Mouse (Mus musculus) gastrocnemius, postnatal 10 days (tissue): ENCODE results near the gene Ucp2. TPM values are rescaled to one million over a fixed set of nuclear protein-coding genes. Genes with fewer than 3 reads are reported as not detected.
A peak's percentile ranks its signal among the peaks of the same experiment; 100 is the strongest.

Experiments
- DNase-seq: peaks from one replicate; pipeline ENCODE4 v3.0.0; 2021; ENCODE audit warnings: mixed read lengths
- total RNA-seq, 2 experiments: library from RNA; stranded (reverse); gene quantifications; 2 replicates each; pipeline ENCODE4 v1.2.3; 2021

Ucp2 gene
- total RNA-seq, 2 experiments from 2014 or later: 133 to 155 TPM

- DNase-seq: no peak
Measured at GRCm38 (mm10) chr7:100504740-100505487, 11.8 kb downstream of the Ucp2 start.

- DNase-seq: no peak
Measured at GRCm38 (mm10) chr7:100506494-100506893, 13.4 kb downstream of the Ucp2 start.

GRCm38 (mm10) chr7:100508670-100509069, 15.5 kb downstream of the Ucp2 start:
- no peak for DNase-seq

- no peak for DNase-seq
Measured at GRCm38 (mm10) chr7:100511602-100512001, 18.5 kb downstream of the Ucp2 start.

GRCm38 (mm10) chr7:100514573-100514972, 21.4 kb downstream of the Ucp2 start, which contains the start of gene Dnajb13:
TSS of gene Dnajb13 (minus strand) at chr7:100514960.
- DNase-seq: no peak

GRCm38 (mm10) chr7:100520204-100520603, 27.1 kb downstream of the Ucp2 start:
- no peak for DNase-seq

- peak; percentile 91 for DNase-seq
Measured at GRCm38 (mm10) chr7:100520663-100521285, 27.6 kb downstream of the Ucp2 start.

GRCm38 (mm10) chr7:100522222-100522621, 29.1 kb downstream of the Ucp2 start:
- no peak for DNase-seq

GRCm38 (mm10) chr7:100524669-100525068, 31.5 kb downstream of the Ucp2 start:
- no peak for DNase-seq

GRCm38 (mm10) chr7:100530766-100531165, 37.6 kb downstream of the Ucp2 start:
- no peak for DNase-seq

GRCm38 (mm10) chr7:100533503-100533902, 40.4 kb downstream of the Ucp2 start:
- DNase-seq: no peak

GRCm38 (mm10) chr7:100534216-100534615, 41.1 kb downstream of the Ucp2 start:
- no peak for DNase-seq

GRCm38 (mm10) chr7:100535831-100536230, 42.7 kb downstream of the Ucp2 start:
- DNase-seq: no peak

GRCm38 (mm10) chr7:100536804-100537518, 43.8 kb downstream of the Ucp2 start, which contains the start of gene Coa4:
TSS of gene Coa4 (plus strand) at chr7:100537071.
- peak; percentile 76 for DNase-seq

GRCm38 (mm10) chr7:100537519-100537902, 44.4 kb downstream of the Ucp2 start:
- DNase-seq: no peak

- DNase-seq: no peak
Measured at GRCm38 (mm10) chr7:100539516-100539915, 46.4 kb downstream of the Ucp2 start.

- no peak for DNase-seq
Measured at GRCm38 (mm10) chr7:100544437-100544836, 51.3 kb downstream of the Ucp2 start.

- no peak for DNase-seq
Measured at GRCm38 (mm10) chr7:100547631-100548030, 54.5 kb downstream of the Ucp2 start.

GRCm38 (mm10) chr7:100549796-100550195, 56.7 kb downstream of the Ucp2 start:
- DNase-seq: no peak

- peak; percentile 19 for DNase-seq
Measured at GRCm38 (mm10) chr7:100550338-100551007, 57.3 kb downstream of the Ucp2 start.
